In genomic region chr3:109273802-109274155, GRCm38 (mm10) we compare ENCODE assay signal across 16 mouse cellular contexts.
A peak's percentile ranks its signal among the peaks of the same experiment; 100 is the strongest.
DNase-seq lines count a peak whose midpoint lies in the region; ATAC-seq and TF ChIP-seq lines count a peak whose summit lies in the region.
"Had no signal": no experiment of that assay in that cellular context is flagged by ENCODE, and none has a peak within 500 bp of the region (broad histone marks: within the 10 kb centered on the region; RNA-seq: fewer than 3 reads in every experiment).

No protein-coding gene starts in this region.

- no peak overlapping the region for H3K9ac ChIP-seq in midbrain, embryonic 15.5 days
- H3K9ac ChIP-seq: embryonic facial prominence, embryonic 15.5 days; forebrain, postnatal 0 days had no signal

- H3K36me3 ChIP-seq in macrophage (ENCODE audit: inconsistent target): no peaks in the 10 kb centered on the region
- no peaks in the 10 kb centered on the region for H3K36me3 ChIP-seq in midbrain, embryonic 15.5 days (replicated peaks)
- H3K36me3 ChIP-seq: embryonic facial prominence, embryonic 15.5 days; forebrain, embryonic 10.5 days had no signal

- no peak overlapping the region for H3K4me3 ChIP-seq in left cerebral cortex, adult 2 months
- H3K4me3 ChIP-seq in macrophage (ENCODE audit: inconsistent target): no peak overlapping the region
- no peak overlapping the region for H3K4me3 ChIP-seq in midbrain, embryonic 15.5 days
- H3K4me3 ChIP-seq: embryonic facial prominence, embryonic 15.5 days; forebrain, embryonic 10.5 days; heart, adult 2 months had no signal

- peak; percentile 78 for ATAC-seq in midbrain, embryonic 15.5 days (replicated peaks)
- ATAC-seq: inflammation-experienced regulatory T-cells, adult 6 months had no signal

- no peaks in the 10 kb centered on the region for H3K9me3 ChIP-seq in midbrain, embryonic 15.5 days
- H3K9me3 ChIP-seq: embryonic facial prominence, embryonic 15.5 days; forebrain, embryonic 10.5 days had no signal

- H3K79me2 ChIP-seq in macrophage (ENCODE audit: inconsistent target): no peaks in the 10 kb centered on the region

- H3K4me2 ChIP-seq in midbrain, embryonic 15.5 days: no peak overlapping the region
- H3K4me2 ChIP-seq: embryonic facial prominence, embryonic 15.5 days had no signal

- DNase-seq in left cerebral cortex, adult 2 months (ENCODE audit: extremely low spot score in 1 of 2, low spot score in 2 of 2): no peak
- no peak for DNase-seq in left cerebral cortex, adult 11 months (ENCODE audit: low spot score)
- DNase-seq in cerebellum, adult 11 months: no peak
- DNase-seq in embryo, embryonic 9.5 days (ENCODE audit: extremely low spot score): no peak
- DNase-seq in embryo, embryonic 10 days (ENCODE audit: low spot score): no peak
- DNase-seq: cerebellum, adult 18-20 months; cerebellum, postnatal 14 days; gastrocnemius, postnatal 36 days; heart, adult 2 months; kidney, adult 18-20 months had no signal

- peaks cover 9% of the 10 kb centered on the region; the same call in 1 of the 2 replicates for H3K4me1 ChIP-seq in midbrain, embryonic 15.5 days
- H3K4me1 ChIP-seq: embryonic facial prominence, embryonic 15.5 days; forebrain, embryonic 10.5 days had no signal

- no peaks in the 10 kb centered on the region for H3K27me3 ChIP-seq in midbrain, embryonic 15.5 days (replicated peaks)
- H3K27me3 ChIP-seq: embryonic facial prominence, embryonic 15.5 days had no signal

- no peak for TF ChIP-seq CTCF in left cerebral cortex, adult 2 months (IDR thresholded peaks at IDR 0.05)

- 91% methylated on average over 4 of the region's 4 CpGs for WGBS in macrophage (ENCODE audit: missing documents)
- WGBS in midbrain, embryonic 15.5 days: 44% methylated on average over 4 of the region's 4 CpGs

- intact Hi-C loops in left cerebral cortex, adult 2 months (cut with DNase I): loop anchor here (5.0 kb wide), 1 partner anchor 96 kb away; no protein-coding TSS in a partner anchor

- peak overlapping the region; percentile 68 for H3K27ac ChIP-seq in left cerebral cortex, adult 2 months
- peak overlapping the region; percentile 74 for H3K27ac ChIP-seq in macrophage
- peak overlapping the region; percentile 66 for H3K27ac ChIP-seq in midbrain, embryonic 15.5 days
- H3K27ac ChIP-seq: embryonic facial prominence, embryonic 15.5 days; forebrain, embryonic 10.5 days; heart, adult 2 months had no signal
